In the genomic region with DNA sequence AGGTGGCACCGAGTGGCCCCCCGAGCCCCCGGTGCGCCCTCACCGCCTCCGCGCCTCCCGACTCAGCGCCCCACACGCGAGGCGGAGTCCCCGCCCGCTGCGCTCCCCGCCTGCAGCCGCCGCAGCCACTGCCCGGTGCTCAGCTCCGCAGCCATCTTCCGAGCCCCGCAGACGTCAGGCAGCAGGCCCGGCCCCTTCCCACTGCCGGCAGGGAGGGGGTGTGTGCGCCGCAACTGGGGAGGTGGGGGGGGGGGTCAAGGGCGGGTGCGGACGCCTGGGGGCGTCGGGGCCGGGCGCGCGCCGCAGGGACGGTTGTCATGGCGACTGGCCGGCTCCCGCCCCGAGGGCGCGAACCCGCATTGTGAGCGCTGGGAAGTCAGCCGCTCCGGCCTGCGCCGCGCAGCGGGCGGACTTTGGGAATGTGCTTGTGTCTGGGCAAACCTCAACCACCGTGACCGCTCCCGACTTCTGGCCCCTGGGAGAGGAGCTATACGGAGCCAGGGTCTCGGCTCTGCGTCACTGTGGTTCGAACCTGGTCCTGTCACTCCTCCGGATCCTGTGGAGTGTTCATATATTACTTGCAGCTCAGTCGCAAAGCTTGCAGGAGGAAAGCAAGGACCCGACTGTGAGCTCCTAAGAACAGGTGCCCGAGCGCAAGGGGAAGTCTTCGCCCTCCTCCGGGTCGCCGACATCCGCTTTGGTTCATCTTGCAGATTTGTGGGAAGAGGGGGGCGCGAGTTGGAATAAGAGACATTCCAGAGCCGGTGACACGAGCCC, we compare ENCODE assay signal across 7 mouse cellular contexts. TPM values are rescaled to one million over a fixed set of nuclear protein-coding genes. Genes with fewer than 3 reads are reported as not detected.
DNase-seq lines count a peak whose midpoint lies in the region; ATAC-seq lines count a peak whose summit lies in the region.

A gene (minus strand): TSS at position 160 of the 777 bp plus-strand sequence.

- H3K27ac ChIP-seq in intestine, embryonic 15.5 days = peak within 1 kb of the TSS; percentile 87
- peak within 1 kb of the TSS; percentile 88 for H3K27ac ChIP-seq in limb, embryonic 10.5 days
- H3K27ac ChIP-seq in midbrain, embryonic 12.5 days (replicated peaks) = peak within 1 kb of the TSS; percentile 91

- H3K4me3 ChIP-seq in intestine, embryonic 15.5 days (replicated peaks) = peak within 1 kb of the TSS; percentile 83
- peak within 1 kb of the TSS; percentile 82 for H3K4me3 ChIP-seq in limb, embryonic 10.5 days
- peak within 1 kb of the TSS; percentile 80 for H3K4me3 ChIP-seq in midbrain, embryonic 12.5 days

- no peaks in the 10 kb centered on the region for H3K9me3 ChIP-seq in intestine, embryonic 15.5 days
- H3K9me3 ChIP-seq in limb, embryonic 10.5 days (replicated peaks) = no peaks in the 10 kb centered on the region
- H3K9me3 ChIP-seq in midbrain, embryonic 12.5 days = no peaks in the 10 kb centered on the region

- under 1% methylated on average over 59 of the region's 74 CpGs for WGBS in intestine, embryonic 15.5 days
- under 1% methylated on average over 72 of the region's 74 CpGs for WGBS in limb, embryonic 10.5 days
- WGBS in midbrain, embryonic 12.5 days = under 1% methylated on average over 62 of the region's 74 CpGs

- DNase-seq in adrenal gland, adult 2 months = peak; percentile 84
- DNase-seq in embryo, embryonic 11.5 days (ENCODE audit: low read depth, low spot score) = peak; percentile 60
- DNase-seq in gastrocnemius, postnatal 36 days = peak; percentile 48 to 53
- peak; percentile 82 for DNase-seq in limb, embryonic 10.5 days (ENCODE audit: low spot score)
- peak; percentile 51 for DNase-seq in spleen, adult 12 weeks (ENCODE audit: low spot score)

- intact Hi-C loops in gastrocnemius, postnatal 36 days (cut with DNase I) = no loop called here

- peaks cover 14% of the 10 kb centered on the region for H3K4me1 ChIP-seq in intestine, embryonic 15.5 days (replicated peaks)
- peaks cover 30% of the 10 kb centered on the region for H3K4me1 ChIP-seq in limb, embryonic 10.5 days
- peaks cover 17% of the 10 kb centered on the region for H3K4me1 ChIP-seq in midbrain, embryonic 12.5 days

- ATAC-seq in intestine, embryonic 15.5 days = peak; percentile 76
- peak; percentile 86 for ATAC-seq in midbrain, embryonic 12.5 days (ENCODE audit: low FRiP score, low read depth)

- H3K9ac ChIP-seq in intestine, embryonic 15.5 days = peak within 1 kb of the TSS; percentile 73
- peak within 1 kb of the TSS; percentile 83 for H3K9ac ChIP-seq in midbrain, embryonic 12.5 days (replicated peaks)

- H3K27me3 ChIP-seq in intestine, embryonic 15.5 days (replicated peaks) = no peaks in the 10 kb centered on the region
- no peaks in the 10 kb centered on the region for H3K27me3 ChIP-seq in limb, embryonic 10.5 days (ENCODE audit: low read depth, poor library complexity, severe bottlenecking)
- no peaks in the 10 kb centered on the region for H3K27me3 ChIP-seq in midbrain, embryonic 12.5 days

- peaks cover 15% of the 10 kb centered on the region; the same call in 1 of the 2 replicates for H3K36me3 ChIP-seq in intestine, embryonic 15.5 days
- H3K36me3 ChIP-seq in limb, embryonic 10.5 days = peaks cover 32% of the 10 kb centered on the region
- H3K36me3 ChIP-seq in midbrain, embryonic 12.5 days = peaks cover 29% of the 10 kb centered on the region

- peak within 1 kb of the TSS; percentile 97 for H3K4me2 ChIP-seq in intestine, embryonic 15.5 days (replicated peaks)
- peak within 1 kb of the TSS; percentile 88 for H3K4me2 ChIP-seq in midbrain, embryonic 12.5 days (replicated peaks)

RNA-seq across cellular contexts. Expression of the gene that starts here (rescaled TPM):
- total RNA-seq in adrenal gland, adult 2 months (2021) = 10 to 100 TPM; 21.8 to 24.4 TPM
- 27.0 and 35.2 TPM in 2 replicates for polyA plus RNA-seq in adrenal gland, adult 2 months (2012; rRNA removed)
- total RNA-seq in gastrocnemius, postnatal 36 days (2021) = 1 to 10 TPM; 1.4 to 1.9 TPM
- polyA plus RNA-seq in intestine, embryonic 15.5 days (2015; fragmentation: Nextera tagmentation; extraction: Ambion mirVana) = 5.1 TPM in 2 replicates
- 3.0 and 4.1 TPM in 2 replicates for polyA plus RNA-seq in limb, embryonic 10.5 days (2016; fragmentation: Nextera tagmentation; extraction: Ambion mirVana)
- 16.2 and 19.0 TPM in 2 replicates for polyA plus RNA-seq in midbrain, embryonic 12.5 days (2016; fragmentation: Nextera tagmentation; extraction: Ambion mirVana)

Comparison
In these comparisons a context has a peak if more than half of its experiments do, and no peak if none do; other contexts are left out.
1. Peak in every context shown above with its lines: DNase-seq, ATAC-seq, H3K4me3 ChIP-seq and H3K27ac ChIP-seq.
2. RNA of the gene that starts here (total RNA-seq): 21.8 to 24.4 TPM in adrenal gland, adult 2 months; 1.4 to 1.9 TPM in gastrocnemius, postnatal 36 days; every median in the first group is over 4 times any median in the second.